Mouse (Mus musculus) heart, postnatal 0 days (tissue): Measurements from ENCODE around the gene Hfe. TPM values are rescaled to one million over a fixed set of nuclear protein-coding genes. Genes with fewer than 3 reads are reported as not detected.
"Not testable (repeated sequence)": the region's sequence is repeated elsewhere in the genome, so short reads cannot be mapped to it uniquely, and the experiment has no call there.

Experiments used
- ATAC-seq: fragments of 200-750 bp; cut with Nextera tagmentation; 2 replicates; pipeline ENCODE4 v1.8.0; 2017; ENCODE audit warnings: low read depth, moderate number of reproducible peaks, moderate library complexity; ENCODE audit not compliant: insufficient read depth
- DNase-seq: peaks from one replicate; pipeline ENCODE4 v3.0.0-alpha.2; 2016; ENCODE audit warnings: low spot score
- H3K27ac ChIP-seq: fragments of 300-500 bp; sonication (generic); 2 replicates; pipeline ENCODE4 v1.5.1; 2014; ENCODE audit warnings: low read depth, mild to moderate bottlenecking
- H3K27me3 ChIP-seq: fragments of 300-500 bp; sonication (generic); 2 replicates; pipeline ENCODE4 v1.6.1; 2014; ENCODE audit warnings: low read length, mixed read lengths; ENCODE audit not compliant: control insufficient read depth, insufficient read depth
- H3K36me3 ChIP-seq: fragments of 300-500 bp; sonication (generic); replicated peaks from 2 replicates; pipeline ENCODE4 v1.6.1; 2014; ENCODE audit warnings: low read length, mixed read lengths; ENCODE audit not compliant: control insufficient read depth, insufficient read depth
- H3K4me1 ChIP-seq: fragments of 300-500 bp; sonication (generic); 2 replicates; pipeline ENCODE4 v1.6.1; 2014; ENCODE audit warnings: antibody characterized with exemption; ENCODE audit not compliant: control insufficient read depth, insufficient read depth
- H3K4me2 ChIP-seq: fragments of 300-500 bp; sonication (generic); 2 replicates; pipeline ENCODE4 v1.6.1; 2014; ENCODE audit warnings: low read depth, mild to moderate bottlenecking, low read length, moderate library complexity
- H3K4me3 ChIP-seq: fragments of 300-500 bp; sonication (generic); 2 replicates; pipeline ENCODE4 v1.5.1; 2014; ENCODE audit warnings: low read depth, low read length
- H3K9ac ChIP-seq: fragments of 300-500 bp; sonication (generic); replicated peaks from 2 replicates; pipeline ENCODE4 v1.6.1; 2014; ENCODE audit warnings: low read depth, low read length, mixed read lengths
- H3K9me3 ChIP-seq: fragments of 300-500 bp; sonication (generic); replicated peaks from 2 replicates; pipeline ENCODE4 v1.6.1; 2016; ENCODE audit warnings: low read length; ENCODE audit not compliant: control insufficient read depth
- CTCF ChIP-seq: IDR thresholded peaks from 2 replicates; pipeline ENCODE4 v1.5.1; 2016; ENCODE audit warnings: antibody characterized with exemption, control low read depth, low read depth
- EP300 ChIP-seq: IDR thresholded peaks from 2 replicates; pipeline ENCODE4 v1.6.1; 2016; ENCODE audit warnings: antibody characterized with exemption, low read depth
- WGBS: fragments of 180-500 bp; shearing (Covaris S2); extraction: QIAGEN DNeasy Blood & Tissue Kit; methylation state at CpG from one replicate; pipeline ENCODE4 v1.1.7; 2014; 5-methylcytosine and 5-hydroxymethylcytosine counted together
- polyA plus RNA-seq: library from polyadenylated mRNA; unstranded; fragments of >200 nt; fragmentation: Nextera tagmentation; extraction: Ambion mirVana; gene quantifications from 2 replicates; pipeline ENCODE4 v1.2.1, GENCODE M21; 2015
- total RNA-seq: library from RNA; depleted of rRNA; stranded (reverse); fragments of >200 nt; gene quantifications from 2 replicates; pipeline ENCODE4 v1.2.3, GENCODE M21; 2014; ENCODE audit warnings: low replicate concordance

Hfe gene
- total and polyA plus RNA-seq, 2 experiments from 2014 or later: 21.4 to 22.3 TPM

DNA sequence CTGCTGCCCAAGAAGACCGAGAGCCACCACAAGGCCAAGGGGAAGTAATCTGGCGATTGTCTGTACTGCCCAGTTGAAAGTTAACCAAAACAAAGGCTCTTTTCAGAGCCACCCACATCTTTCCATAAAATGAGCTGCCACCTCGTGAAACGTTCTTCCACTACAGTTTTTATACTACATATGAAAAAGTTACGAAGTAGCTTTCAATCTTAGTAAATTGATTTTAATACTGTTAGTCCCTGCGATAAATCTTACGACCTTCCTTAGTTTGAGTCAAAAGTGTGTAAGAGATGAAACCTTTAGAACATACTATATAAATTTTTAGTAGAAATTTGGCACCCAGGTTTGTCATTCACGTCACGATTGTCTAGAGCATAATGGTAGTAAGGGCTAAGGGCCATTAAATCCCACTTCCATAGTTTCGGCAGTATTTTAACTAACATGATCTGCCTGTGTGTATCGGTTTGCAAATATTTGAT, 40.9 kb upstream of the Hfe start:
- Histone ChIP-seq H3K9ac (peak overlapping the region; percentile 54), H3K27me3 (no peaks in the 10 kb centered on the region)

GRCm38 (mm10) chr13:23750839-23751477, 40.3 kb upstream of the Hfe start, which contains the start of gene Hist1h2ab:
Hist1h2ab (plus strand) TSS chr13:23751126.
- not testable (repeated sequence) for H3K4me1 ChIP-seq, H3K27me3 ChIP-seq, H3K9me3 ChIP-seq, H3K36me3 ChIP-seq
- 1% methylated on average over 27 of the region's 47 CpGs for WGBS
- Histone ChIP-seq H3K9ac (peak within 1 kb of the TSS; percentile 54), H3K4me2 (peak within 1 kb of the TSS; percentile 70), H3K4me3 (peak within 1 kb of the TSS; percentile 46), H3K27ac (peak within 1 kb of the TSS; percentile 95)
- ATAC-seq (peak; percentile 42), DNase-seq (peak; percentile 88)

More for the DNA sequence above, 40.9 kb upstream of the Hfe start:
- ATAC-seq: no peak
- Histone ChIP-seq H3K4me2 (peak overlapping the region; percentile 70), H3K4me1 (peaks cover 7% of the 10 kb centered on the region; the same call in 1 of the 2 replicates), H3K9me3 (no peaks in the 10 kb centered on the region), H3K27ac (peak overlapping the region; percentile 95), H3K36me3 (no peaks in the 10 kb centered on the region), H3K4me3 (peak overlapping the region; percentile 46)
- TF ChIP-seq EP300: no peak
- TF ChIP-seq CTCF: no peak
- WGBS: 4% methylated on average over 11 of the region's 11 CpGs
- DNase-seq: no peak

GRCm38 (mm10) chr13:23749563-23750121, 39.0 kb upstream of the Hfe start:
- no peak overlapping the region for H3K27ac ChIP-seq

GRCm38 (mm10) chr13:23747892-23748288, 37.2 kb upstream of the Hfe start:
- Histone ChIP-seq H3K36me3 (no peaks in the 10 kb centered on the region), H3K9ac (no peak overlapping the region), H3K4me2 (peak overlapping the region; percentile 60; the same call in 1 of the 2 replicates), H3K9me3 (no peaks in the 10 kb centered on the region), H3K4me1 (peaks cover 11% of the 10 kb centered on the region; the same call in 1 of the 2 replicates), H3K27ac (peak overlapping the region; percentile 12; the same call in 1 of the 2 replicates), H3K4me3 (no peak overlapping the region), H3K27me3 (no peaks in the 10 kb centered on the region)
- no peak for TF ChIP-seq CTCF
- TF ChIP-seq EP300: no peak
- 20% methylated on average over 4 of the region's 4 CpGs for WGBS
- ATAC-seq (no peak), DNase-seq (no peak)

More at GRCm38 (mm10) chr13:23749563-23750121, 39.0 kb upstream of the Hfe start:
- H3K27me3 ChIP-seq: no peaks in the 10 kb centered on the region
- WGBS: 91% methylated on average over 5 of the region's 5 CpGs
- H3K9me3 ChIP-seq: no peaks in the 10 kb centered on the region
- peaks cover 11% of the 10 kb centered on the region; the same call in 1 of the 2 replicates for H3K4me1 ChIP-seq
- DNase-seq: no peak
- TF ChIP-seq EP300: no peak
- TF ChIP-seq CTCF: no peak
- H3K4me2 ChIP-seq: no peak overlapping the region
- no peak overlapping the region for H3K4me3 ChIP-seq
- H3K36me3 ChIP-seq: no peaks in the 10 kb centered on the region
- H3K9ac ChIP-seq: no peak overlapping the region
- ATAC-seq: no peak

- DNase-seq: no peak
- no peaks in the 10 kb centered on the region for H3K27me3 ChIP-seq
- H3K4me2 ChIP-seq: peak overlapping the region; percentile 60
- H3K9ac ChIP-seq: peak overlapping the region; percentile 55
- TF ChIP-seq EP300: no peak
- TF ChIP-seq CTCF: no peak
- peak overlapping the region; percentile 38 for H3K4me3 ChIP-seq
- peak overlapping the region; percentile 98 for H3K27ac ChIP-seq
- 0 out of 2 replicates have a peak, but pooled peaks have one; percentile 4 for ATAC-seq
- no peaks in the 10 kb centered on the region for H3K9me3 ChIP-seq
- H3K4me1 ChIP-seq: peaks cover 11% of the 10 kb centered on the region; the same call in 1 of the 2 replicates
- WGBS: 9% methylated on average over 11 of the region's 13 CpGs
- no peaks in the 10 kb centered on the region for H3K36me3 ChIP-seq
These were observed 36.6 kb upstream of the Hfe start for GRCm38 (mm10) chr13:23747081-23747891.
